Mouse (Mus musculus): ENCODE measurements around the gene Lmntd2. TPM values are rescaled to one million over a fixed set of nuclear protein-coding genes. Genes with fewer than 3 reads are reported as not detected.
A peak's percentile ranks its signal among the peaks of the same experiment; 100 is the strongest.

Gene Lmntd2
- polyA plus RNA-seq, 1 experiment from 2014 or later, result 4.0 TPM

- peak; percentile 64 for ATAC-seq
- no peak overlapping the region for H3K4me2 ChIP-seq (ENCODE audit: low read depth, low read length)
- no peak overlapping the region for H3K4me3 ChIP-seq (ENCODE audit: low read length)
- peaks cover 25% of the 10 kb centered on the region for H3K36me3 ChIP-seq (ENCODE audit: control insufficient read depth, insufficient read depth, low read length)
- 60% methylated on average over 6 of the region's 6 CpGs for WGBS
- no peak overlapping the region for H3K9ac ChIP-seq (ENCODE audit: low read depth, low read length)
- H3K9me3 ChIP-seq (ENCODE audit: control insufficient read depth, low read length), result no peaks in the 10 kb centered on the region
- H3K27me3 ChIP-seq (replicated peaks; ENCODE audit: control insufficient read depth, insufficient read depth, low read length), result no peaks in the 10 kb centered on the region
- H3K4me1 ChIP-seq (ENCODE audit: control insufficient read depth, insufficient read depth, low read length), result peaks cover 21% of the 10 kb centered on the region
- no peak overlapping the region for H3K27ac ChIP-seq (ENCODE audit: low read length)
Measured at GRCm38 (mm10) chr7:141164850-141165249, 49.0 kb downstream of the Lmntd2 start.

- Histone ChIP-seq H3K27me3 (replicated peaks; ENCODE audit: control insufficient read depth, insufficient read depth, low read length) (no peaks in the 10 kb centered on the region), H3K4me2 (ENCODE audit: low read depth, low read length) (no peak overlapping the region), H3K4me3 (ENCODE audit: low read length) (no peak overlapping the region), H3K36me3 (ENCODE audit: control insufficient read depth, insufficient read depth, low read length) (peaks cover 25% of the 10 kb centered on the region), H3K4me1 (ENCODE audit: control insufficient read depth, insufficient read depth, low read length) (peaks cover 21% of the 10 kb centered on the region), H3K9me3 (ENCODE audit: control insufficient read depth, low read length) (no peaks in the 10 kb centered on the region), H3K9ac (ENCODE audit: low read depth, low read length) (0 out of 2 replicates have a peak overlapping the region, but pooled peaks have one; percentile 13), H3K27ac (ENCODE audit: low read length) (no peak overlapping the region)
- 92% methylated on average over 7 of the region's 7 CpGs for WGBS
- no peak for ATAC-seq
Measured at GRCm38 (mm10) chr7:141164397-141164796, 49.5 kb downstream of the Lmntd2 start.

MicroRNA genes within 50 kb of the gene (microRNA counts, 519-probe panel; counts per million panel counts)
- 3,337 counts per million, percentile 85 among the panel's probes with 10 or more counts for microRNA mmu-miR-210

Small RNAs within 50 kb of the gene (microRNA-seq; reads per million reads assigned to microRNA genes)
- gene Mir210, result 950 reads per million, percentile 74 among the genes with 10 or more reads in this experiment

Other genes starting within 250 kb of the Lmntd2 start
- gene Ifitm1, start 246.9 kb downstream of the Lmntd2 start, polyA plus RNA-seq (2015; fragmentation: Nextera tagmentation; extraction: Ambion mirVana), result 117 and 123 TPM in 2 replicates
- gene Ifitm3, start 203.3 kb downstream of the Lmntd2 start, polyA plus RNA-seq (2015; fragmentation: Nextera tagmentation; extraction: Ambion mirVana), result 255 and 269 TPM in 2 replicates
- 1.9 and 2.0 TPM in 2 replicates for gene Ifitm6, start 196.2 kb downstream of the Lmntd2 start, polyA plus RNA-seq (2015; fragmentation: Nextera tagmentation; extraction: Ambion mirVana)
- gene Gm17387, start 184.9 kb downstream of the Lmntd2 start, polyA plus RNA-seq (2015; fragmentation: Nextera tagmentation; extraction: Ambion mirVana), result not detected in 2 replicates
- gene B4galnt4, start 153.0 kb downstream of the Lmntd2 start, polyA plus RNA-seq (2015; fragmentation: Nextera tagmentation; extraction: Ambion mirVana), result 7.2 and 7.3 TPM in 2 replicates
- 31.3 and 32.4 TPM in 2 replicates for gene Pkp3, start 135.9 kb downstream of the Lmntd2 start, polyA plus RNA-seq (2015; fragmentation: Nextera tagmentation; extraction: Ambion mirVana)
- gene Sigirr, start 113.5 kb downstream of the Lmntd2 start, polyA plus RNA-seq (2015; fragmentation: Nextera tagmentation; extraction: Ambion mirVana), result 29.4 and 32.8 TPM in 2 replicates
- 43.6 and 50.1 TPM in 2 replicates for gene Ano9, start 96.3 kb downstream of the Lmntd2 start, polyA plus RNA-seq (2015; fragmentation: Nextera tagmentation; extraction: Ambion mirVana)
- 59.0 and 60.3 TPM in 2 replicates for gene Ptdss2, start 91.7 kb downstream of the Lmntd2 start, polyA plus RNA-seq (2015; fragmentation: Nextera tagmentation; extraction: Ambion mirVana)
- gene Rnh1, start 41.2 kb downstream of the Lmntd2 start, polyA plus RNA-seq (2015; fragmentation: Nextera tagmentation; extraction: Ambion mirVana), result 159 and 160 TPM in 2 replicates
- 21.9 and 47.0 TPM in 2 replicates for gene Hras, start 20.1 kb downstream of the Lmntd2 start, polyA plus RNA-seq (2015; fragmentation: Nextera tagmentation; extraction: Ambion mirVana)
- gene Lrrc56, start 19.9 kb downstream of the Lmntd2 start, polyA plus RNA-seq (2015; fragmentation: Nextera tagmentation; extraction: Ambion mirVana), result 5.3 and 6.5 TPM in 2 replicates
- gene Rassf7, start 1.8 kb upstream of the Lmntd2 start, polyA plus RNA-seq (2015; fragmentation: Nextera tagmentation; extraction: Ambion mirVana), result 75.6 and 77.5 TPM in 2 replicates
- gene Phrf1, start 14.7 kb upstream of the Lmntd2 start, polyA plus RNA-seq (2015; fragmentation: Nextera tagmentation; extraction: Ambion mirVana), result 55.2 and 56.7 TPM in 2 replicates
- 6.5 and 9.1 TPM in 2 replicates for gene Irf7, start 52.4 kb upstream of the Lmntd2 start, polyA plus RNA-seq (2015; fragmentation: Nextera tagmentation; extraction: Ambion mirVana)
- gene Cdhr5, start 62.7 kb upstream of the Lmntd2 start, polyA plus RNA-seq (2015; fragmentation: Nextera tagmentation; extraction: Ambion mirVana), result 167 and 234 TPM in 2 replicates
- 304 and 334 TPM in 2 replicates for gene Sct, start 65.1 kb upstream of the Lmntd2 start, polyA plus RNA-seq (2015; fragmentation: Nextera tagmentation; extraction: Ambion mirVana)
- gene Drd4, start 77.9 kb upstream of the Lmntd2 start, polyA plus RNA-seq (2015; fragmentation: Nextera tagmentation; extraction: Ambion mirVana), result 0.23 and 0.48 TPM in 2 replicates
- gene Deaf1, start 113.6 kb upstream of the Lmntd2 start, polyA plus RNA-seq (2015; fragmentation: Nextera tagmentation; extraction: Ambion mirVana), result 61.0 and 64.4 TPM in 2 replicates
- gene Tmem80, start 113.7 kb upstream of the Lmntd2 start, polyA plus RNA-seq (2015; fragmentation: Nextera tagmentation; extraction: Ambion mirVana), result 32.4 and 34.2 TPM in 2 replicates
- gene Eps8l2, start 124.8 kb upstream of the Lmntd2 start, polyA plus RNA-seq (2015; fragmentation: Nextera tagmentation; extraction: Ambion mirVana), result 191 and 214 TPM in 2 replicates
- 567 and 582 TPM in 2 replicates for gene Taldo1, start 178.1 kb upstream of the Lmntd2 start, polyA plus RNA-seq (2015; fragmentation: Nextera tagmentation; extraction: Ambion mirVana)
- gene Gatd1, start 200.1 kb upstream of the Lmntd2 start, polyA plus RNA-seq (2015; fragmentation: Nextera tagmentation; extraction: Ambion mirVana), result 47.5 and 48.2 TPM in 2 replicates
- 3.2 and 4.0 TPM in 2 replicates for gene Cend1, start 215.4 kb upstream of the Lmntd2 start, polyA plus RNA-seq (2015; fragmentation: Nextera tagmentation; extraction: Ambion mirVana)
- 34.6 and 37.7 TPM in 2 replicates for gene Slc25a22, start 223.8 kb upstream of the Lmntd2 start, polyA plus RNA-seq (2015; fragmentation: Nextera tagmentation; extraction: Ambion mirVana)
- gene Pidd1, start 229.9 kb upstream of the Lmntd2 start, polyA plus RNA-seq (2015; fragmentation: Nextera tagmentation; extraction: Ambion mirVana), result 7.3 and 8.0 TPM in 2 replicates
- gene Rplp2, start 233.3 kb upstream of the Lmntd2 start, polyA plus RNA-seq (2015; fragmentation: Nextera tagmentation; extraction: Ambion mirVana), result 1,164 and 1,258 TPM in 2 replicates
- gene Pnpla2, start 241.1 kb upstream of the Lmntd2 start, polyA plus RNA-seq (2015; fragmentation: Nextera tagmentation; extraction: Ambion mirVana), result 45.5 and 45.7 TPM in 2 replicates
- gene Cracr2b, start 247.0 kb upstream of the Lmntd2 start, polyA plus RNA-seq (2015; fragmentation: Nextera tagmentation; extraction: Ambion mirVana), result 19.3 and 21.0 TPM in 2 replicates

Data from intestine, embryonic 16.5 days (tissue).